Mouse (Mus musculus) adrenal gland, adult 8-10 months (tissue): ENCODE results near the gene Ankrd61. TPM values are rescaled to one million over a fixed set of nuclear protein-coding genes. Genes with fewer than 3 reads are reported as not detected.

Experiments used
- DNase-seq: peaks from one replicate; pipeline ENCODE4 v3.0.0; 2022
- total RNA-seq, 4 experiments: library from RNA; stranded (reverse); gene quantifications; 2 replicates each; pipeline ENCODE4 v1.2.4; 2022

Gene Ankrd61
- total RNA-seq, result under 1 TPM in 1 of 4 experiments, not detected in 3; 0.46 TPM

DNA sequence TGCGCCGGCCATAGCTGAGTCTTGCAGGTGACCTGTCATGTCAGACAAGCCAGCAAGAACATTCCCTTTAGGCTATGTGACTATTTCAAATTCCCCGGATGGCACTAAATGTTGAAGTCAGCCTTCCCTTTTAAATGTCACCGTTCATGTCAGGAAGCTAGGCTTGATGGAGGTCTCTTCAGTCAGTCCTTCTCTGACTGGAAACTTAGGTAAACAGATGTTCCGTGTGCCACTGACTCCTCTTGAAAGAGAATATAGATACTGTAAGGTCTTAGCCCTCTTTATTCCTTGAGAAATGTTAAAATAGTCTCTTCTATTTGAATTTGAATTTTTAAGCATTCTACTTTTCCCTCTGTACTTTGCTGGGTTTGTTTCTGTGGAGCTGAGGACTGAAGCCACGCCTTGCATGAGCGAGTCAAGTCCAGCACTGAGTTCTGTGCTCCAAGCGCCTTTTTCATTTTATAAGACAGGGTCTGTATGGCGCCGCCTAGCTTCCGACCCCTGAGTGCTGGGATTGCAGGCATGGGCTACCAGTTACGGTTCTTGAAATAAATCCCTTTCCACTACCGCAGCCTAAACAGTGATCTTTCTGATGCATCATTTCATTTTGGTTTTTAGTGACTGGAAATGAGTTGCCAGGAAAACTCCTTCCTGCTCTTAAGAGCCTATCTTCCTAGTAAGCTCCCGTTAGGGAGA is at the start of gene Ankrd61:
TSS of gene Ankrd61 (minus strand) at position 51 of the 696 bp plus-strand sequence.
- DNase-seq, result no peak

DNA sequence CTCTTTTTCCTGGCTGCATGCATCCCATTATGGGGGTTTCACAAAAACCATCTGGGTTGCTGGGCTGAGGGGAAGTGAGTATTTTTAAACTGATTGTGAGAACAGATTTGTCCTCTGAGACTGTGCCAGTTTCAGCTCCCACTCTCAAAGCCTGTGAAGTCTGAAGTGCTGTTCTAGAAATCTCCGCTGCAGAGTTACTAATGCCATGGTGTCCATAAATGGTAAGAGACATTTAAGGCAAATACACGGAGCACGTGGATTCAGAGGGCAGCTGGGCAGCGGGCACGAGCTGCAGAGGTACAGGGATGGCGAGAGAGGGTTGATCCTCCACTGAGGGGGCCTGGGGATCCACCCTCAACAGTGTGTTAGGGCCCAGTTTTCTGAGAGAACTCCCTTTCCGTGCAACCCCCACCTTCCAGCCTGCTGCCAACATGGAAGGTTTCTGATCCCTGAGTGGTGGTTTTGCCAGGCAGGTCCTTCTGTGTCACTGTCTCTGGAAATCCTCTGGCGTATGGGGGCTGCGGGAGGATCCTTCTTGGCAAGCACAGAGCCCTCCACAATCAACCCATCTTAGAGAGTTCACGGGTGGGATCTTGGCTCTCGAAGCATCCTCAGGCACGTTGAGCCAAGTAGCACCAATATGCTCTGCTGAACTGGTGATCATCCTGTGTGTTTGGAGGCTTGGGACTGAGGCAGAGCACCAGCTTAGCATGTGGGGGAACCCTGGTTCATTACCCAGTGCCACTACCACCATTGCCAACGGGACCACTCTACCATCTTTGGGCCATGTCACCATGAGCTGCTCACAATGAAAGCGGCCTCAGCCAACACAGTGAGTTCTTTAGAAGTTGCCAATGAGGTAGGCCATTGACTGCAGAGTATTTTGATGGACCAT is 46.0 kb upstream of the Ankrd61 start:
- DNase-seq, result no peak

GRCm38 (mm10) chr5:143941588-143941987 is 44.1 kb upstream of the Ankrd61 start:
- no peak for DNase-seq

- no peak for DNase-seq
Observed at GRCm38 (mm10) chr5:143936156-143936555, 38.7 kb upstream of the Ankrd61 start.

DNA sequence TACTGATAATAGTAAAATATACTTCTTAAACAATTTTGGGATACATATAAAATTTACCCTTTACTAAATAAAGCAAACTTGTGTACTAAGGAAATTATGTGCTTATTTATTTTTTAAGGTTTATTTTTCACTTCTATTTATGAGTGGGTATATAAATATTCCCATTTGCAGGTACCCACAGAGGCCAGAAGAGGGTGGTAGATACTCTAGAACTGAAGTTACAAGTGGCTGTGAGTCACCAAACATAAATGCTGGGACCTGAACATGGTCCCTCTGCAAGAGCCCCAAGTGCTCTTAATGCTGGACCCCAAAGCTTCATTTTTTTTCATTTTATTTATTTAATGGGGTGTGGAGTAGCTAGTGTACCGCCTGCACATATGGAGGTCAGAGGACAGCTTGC is 36.4 kb upstream of the Ankrd61 start:
- DNase-seq, result no peak

- no peak for DNase-seq
Observed at GRCm38 (mm10) chr5:143933414-143933813, 35.9 kb upstream of the Ankrd61 start.

DNA sequence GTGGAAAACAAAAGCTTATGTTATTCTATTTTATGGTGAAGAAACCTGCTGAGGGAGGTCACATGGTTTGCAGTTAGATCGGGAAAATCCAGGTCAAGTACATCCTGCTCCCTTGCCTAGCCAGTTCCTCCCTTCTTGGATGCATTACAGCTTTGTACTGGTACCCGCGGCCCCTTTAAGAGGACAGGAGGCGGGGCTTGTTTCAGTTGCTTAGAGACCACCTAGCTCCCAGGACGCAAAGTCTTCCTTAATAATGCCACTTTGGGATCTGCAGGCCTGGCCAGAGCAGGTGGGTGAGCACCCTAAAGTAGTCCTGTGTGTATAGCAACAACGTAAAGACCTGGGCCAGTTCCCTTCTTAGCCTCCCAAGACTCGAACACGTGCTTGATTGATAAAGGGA is 35.3 kb upstream of the Ankrd61 start, which contains the start of gene Rsph10b:
TSS of gene Rsph10b (plus strand) at position 205 of the 400 bp plus-strand sequence.
- peak; percentile 25 for DNase-seq

DNA sequence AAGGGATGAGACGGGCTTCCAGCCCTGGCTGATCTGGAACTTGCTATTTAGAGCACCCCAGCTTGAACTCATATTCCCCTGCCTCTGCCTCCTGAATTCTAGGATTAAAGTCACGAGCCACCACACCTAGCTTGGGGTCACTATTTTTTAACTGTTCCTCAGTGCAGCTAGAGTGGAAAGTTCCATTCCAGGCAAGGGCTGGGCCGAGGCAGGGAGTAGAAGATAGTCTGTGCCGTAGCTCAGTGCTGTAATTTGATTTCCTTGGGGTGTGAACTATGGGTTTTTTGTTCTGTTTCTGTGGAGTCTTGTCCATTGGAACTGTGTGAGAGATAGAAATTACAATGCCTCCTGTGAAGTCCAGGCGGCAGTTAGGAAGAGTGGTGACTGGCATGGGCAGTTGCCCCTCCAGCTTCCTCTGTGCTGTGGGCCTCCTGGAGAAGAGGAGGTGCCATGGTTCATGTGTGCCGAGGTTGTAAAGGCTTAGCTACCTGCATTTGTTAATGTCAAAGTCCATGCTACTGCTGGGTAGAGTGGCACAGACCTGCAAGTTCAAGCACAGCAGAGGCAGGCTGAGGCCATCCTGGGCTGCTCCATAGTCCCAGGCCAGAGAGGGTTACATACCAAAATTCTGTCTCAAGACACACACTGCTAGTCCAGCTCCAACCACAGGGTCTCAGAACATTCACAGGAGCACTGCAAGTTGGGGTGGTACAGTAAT is 34.5 kb upstream of the Ankrd61 start:
- no peak for DNase-seq

GRCm38 (mm10) chr5:143930656-143931055 is 33.2 kb upstream of the Ankrd61 start:
- DNase-seq, result no peak

DNA sequence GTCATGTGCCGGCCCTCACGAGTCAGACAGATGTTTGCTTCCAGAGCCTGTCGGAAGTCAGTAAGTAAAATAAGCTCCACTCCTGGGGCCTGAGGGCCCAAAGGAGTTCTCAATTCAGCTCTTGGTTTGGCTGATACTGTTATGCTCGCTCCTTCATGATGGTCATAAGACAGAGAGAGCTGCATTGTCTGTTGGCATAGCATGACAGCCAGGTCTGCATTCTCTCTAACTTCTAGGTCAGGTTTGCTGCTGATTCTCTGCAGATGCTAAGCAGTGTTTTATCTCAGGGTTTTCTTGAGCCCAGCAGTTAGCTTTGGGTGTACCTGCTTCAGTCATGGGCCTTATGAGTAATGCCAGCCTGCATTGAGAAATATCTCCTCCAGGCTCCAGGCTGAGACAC is 31.8 kb upstream of the Ankrd61 start:
- no peak for DNase-seq

DNA sequence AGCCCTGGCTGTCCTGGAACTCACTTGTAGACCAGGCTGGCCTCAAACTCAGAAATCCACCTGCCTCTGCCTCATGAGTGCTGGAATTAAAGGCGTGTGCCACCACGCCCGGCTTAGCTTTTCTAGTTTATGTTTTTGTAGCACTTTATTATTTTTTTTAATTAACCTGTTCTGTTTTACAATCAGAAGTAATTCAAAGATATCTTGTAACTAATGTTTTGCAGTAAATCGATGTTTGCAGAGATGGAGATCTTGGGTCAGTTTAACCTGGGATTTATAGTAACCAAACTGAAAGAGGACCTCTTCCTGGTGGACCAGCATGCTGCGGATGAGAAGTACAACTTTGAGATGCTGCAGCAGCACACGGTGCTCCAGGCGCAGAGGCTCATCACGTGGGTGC is 30.4 kb upstream of the Ankrd61 start, which contains the start of gene Gm42421:
TSS of gene Gm42421 (plus strand) at position 301 of the 400 bp plus-strand sequence.
- DNase-seq, result no peak

DNA sequence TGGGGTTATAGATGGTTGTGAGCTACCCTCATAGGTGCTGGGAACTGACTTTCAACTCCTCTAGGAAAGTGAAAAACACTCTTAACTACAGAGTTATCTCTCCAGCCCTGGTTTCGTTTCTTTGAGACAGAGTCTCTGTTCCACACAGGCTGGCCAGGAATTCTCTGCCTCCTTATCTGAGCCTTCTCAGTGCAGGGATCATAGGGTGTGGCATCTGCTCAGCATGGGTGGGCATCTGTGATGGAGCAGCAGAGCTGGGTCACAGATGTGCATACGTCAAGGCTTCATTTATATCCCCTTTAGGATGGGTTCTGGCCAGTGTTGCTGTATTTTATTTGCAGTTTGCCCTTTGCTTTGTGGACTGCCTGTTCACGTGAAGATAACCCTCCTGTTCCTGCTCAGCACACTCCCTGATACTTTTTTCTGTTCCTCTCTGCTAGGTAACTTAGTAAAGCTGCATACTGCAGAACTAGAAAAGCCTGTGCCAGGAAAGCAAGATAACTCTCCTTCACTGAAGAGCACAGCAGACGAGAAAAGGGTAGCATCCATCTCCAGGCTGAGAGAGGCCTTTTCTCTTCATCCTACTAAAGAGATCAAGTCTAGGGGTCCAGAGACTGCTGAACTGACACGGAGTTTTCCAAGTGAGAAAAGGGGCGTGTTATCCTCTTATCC is 27.4 kb upstream of the Ankrd61 start:
- DNase-seq, result no peak

DNA sequence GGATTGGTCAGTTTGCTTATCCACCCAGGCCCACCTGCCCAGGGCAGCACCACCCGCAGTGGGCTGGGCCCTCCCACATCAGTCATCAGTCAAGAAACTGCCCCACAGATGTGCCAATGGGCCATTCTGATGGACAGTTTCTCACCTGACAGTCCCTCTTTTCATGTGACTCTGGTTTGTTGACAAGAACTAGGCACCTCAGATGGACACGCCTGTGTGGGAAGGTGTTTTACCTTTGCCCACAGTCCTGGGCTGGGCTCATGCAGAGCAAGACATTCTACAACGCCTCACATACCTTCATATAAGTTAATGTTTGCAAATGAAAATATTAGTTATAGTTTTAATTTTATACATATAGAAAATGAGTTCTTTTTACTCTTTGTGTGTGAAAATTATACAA is 20.6 kb upstream of the Ankrd61 start:
- DNase-seq, result no peak

DNA sequence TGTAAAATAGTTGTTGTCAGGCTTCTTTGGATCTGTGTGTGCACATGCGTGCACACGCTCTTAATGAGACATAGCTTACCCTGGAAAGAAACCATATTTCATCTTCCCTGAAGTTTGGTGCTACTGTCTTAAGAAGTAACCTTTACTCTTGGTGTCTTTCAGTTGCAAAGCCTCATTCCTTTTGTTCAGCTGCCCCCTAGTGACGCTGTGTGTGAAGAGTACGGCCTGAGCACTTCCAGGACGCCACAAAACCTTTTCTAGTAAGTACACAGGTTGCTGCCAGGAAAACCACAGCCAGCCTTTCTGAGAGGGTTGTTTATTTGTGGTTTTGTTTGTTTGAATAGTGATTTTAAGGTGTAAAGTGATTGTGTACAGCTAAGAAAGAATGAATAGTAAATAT is 19.9 kb upstream of the Ankrd61 start:
- DNase-seq, result peak; percentile 23

DNA sequence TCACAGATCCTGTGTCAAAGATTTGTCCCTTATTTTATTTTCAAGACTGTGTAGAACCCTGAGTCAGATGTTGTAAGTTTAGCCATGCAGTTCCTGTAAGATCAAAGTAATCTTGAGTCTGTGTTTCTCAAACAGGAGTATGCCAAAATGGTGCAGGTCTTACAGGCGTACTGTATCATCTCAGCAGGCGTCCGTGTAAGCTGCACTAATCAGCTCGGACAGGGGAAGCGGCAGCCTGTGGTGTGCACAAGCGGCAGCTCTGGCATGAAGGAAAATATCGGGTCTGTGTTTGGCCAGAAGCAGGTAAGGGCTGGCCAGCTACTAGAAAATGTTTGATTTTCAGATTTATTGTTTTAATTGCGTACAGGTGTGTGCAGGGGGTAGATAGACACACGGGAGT is 18.7 kb upstream of the Ankrd61 start:
- DNase-seq, result no peak

DNA sequence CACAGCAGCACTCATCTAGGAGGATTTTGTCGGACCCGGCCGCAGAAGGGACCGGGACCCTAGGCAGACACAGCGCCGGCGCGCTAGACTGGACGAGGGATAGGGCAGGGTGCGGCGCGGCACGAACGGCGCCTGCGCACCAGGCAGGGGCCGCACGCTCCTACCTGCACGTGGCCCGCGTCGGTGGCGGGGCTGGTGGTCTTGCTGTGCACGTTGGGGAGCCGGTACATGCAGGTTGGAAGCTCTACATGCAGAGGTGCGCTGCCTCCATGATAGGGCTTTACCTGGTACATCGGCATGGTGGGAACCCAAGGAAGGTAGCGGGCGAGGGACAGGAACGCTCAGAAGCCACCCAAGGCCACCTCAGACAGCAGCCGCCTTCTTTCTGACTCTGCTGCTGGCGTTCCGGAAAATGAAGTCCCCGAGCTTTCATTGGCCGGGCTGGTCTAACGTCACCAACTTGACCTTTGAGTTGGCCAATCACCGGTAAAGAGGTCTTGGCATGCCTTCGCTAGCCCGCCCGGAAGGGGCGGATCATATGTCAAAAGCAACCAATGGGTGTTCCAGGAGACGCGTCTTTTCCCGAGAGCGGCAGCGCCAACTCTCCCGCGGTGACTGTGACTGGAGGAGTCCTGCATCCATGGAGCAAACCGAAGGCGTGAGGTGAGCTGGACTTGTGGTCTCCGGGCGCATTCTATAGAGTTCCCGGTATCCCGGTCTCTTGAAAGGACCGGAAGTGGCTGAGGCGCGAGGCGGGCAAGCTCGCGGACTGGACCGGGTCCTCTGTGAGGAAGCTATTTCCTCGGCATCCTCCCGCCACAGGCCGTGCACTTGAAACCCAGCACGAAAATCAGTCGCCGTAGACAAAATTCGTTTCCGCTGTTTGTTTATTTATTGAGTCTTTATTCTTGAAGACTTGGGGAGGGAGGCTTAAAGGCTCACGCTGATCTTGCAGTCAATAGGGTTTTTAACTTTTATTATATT is 12.2 kb upstream of the Ankrd61 start, which contains the start of the genes Aimp2 and Pms2:
TSS of gene Aimp2 (minus strand) at position 431 of the 984 bp plus-strand sequence.
TSS of gene Pms2 (plus strand) at position 548 of the 984 bp plus-strand sequence.
- DNase-seq, result peak; percentile 97

DNA sequence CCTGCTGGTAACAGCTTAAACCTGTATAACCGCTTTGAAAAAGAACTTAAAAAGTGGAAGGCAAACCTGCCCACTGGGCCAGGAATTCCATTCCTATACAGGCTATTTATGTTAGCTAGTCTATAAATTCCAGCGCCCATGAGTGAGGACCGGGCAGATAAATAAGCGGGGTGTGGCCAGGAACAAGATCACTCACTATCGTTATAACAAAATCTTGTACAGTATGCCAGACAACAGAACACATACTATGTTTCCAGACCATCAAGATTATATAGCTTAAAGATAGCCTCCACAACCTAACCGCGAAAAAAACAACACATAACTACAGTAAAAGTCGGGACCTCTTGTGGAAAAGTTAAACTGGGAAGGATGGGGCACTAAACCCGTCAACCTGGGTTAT is 11.4 kb upstream of the Ankrd61 start:
- no peak for DNase-seq

- DNase-seq, result no peak
Observed at GRCm38 (mm10) chr5:143906429-143906828, 8.9 kb upstream of the Ankrd61 start.

- no peak for DNase-seq
Observed at GRCm38 (mm10) chr5:143903813-143904212, 6.3 kb upstream of the Ankrd61 start.

DNA sequence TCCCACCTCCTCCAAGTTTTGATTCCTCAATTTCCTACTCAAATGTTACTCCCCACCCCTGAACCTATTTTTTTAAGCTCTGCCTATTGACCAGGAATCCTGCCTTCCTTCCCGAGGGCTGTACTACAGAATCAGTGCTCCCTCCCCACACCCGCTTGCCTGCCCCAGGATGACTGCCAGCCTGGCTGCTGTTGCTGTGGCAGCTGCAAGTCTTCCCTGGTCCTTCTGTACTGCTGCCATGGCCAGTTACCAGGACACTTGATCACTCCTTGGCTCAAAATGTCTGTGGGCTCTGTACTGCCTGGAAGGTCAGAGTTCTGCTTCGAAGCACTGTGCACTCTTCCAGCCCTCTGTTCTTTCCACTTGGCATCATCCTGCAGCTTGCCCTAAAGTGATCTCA is 4.6 kb upstream of the Ankrd61 start:
- DNase-seq, result no peak

GRCm38 (mm10) chr5:143893396-143893795 is 4.1 kb downstream of the Ankrd61 start:
- DNase-seq, result no peak
